Mouse (Mus musculus): Measurements from ENCODE around the gene Vangl1.

The Vangl1 gene

GRCm38 (mm10) chr3:102141451-102141850 lies 63.0 kb downstream of the Vangl1 start:
- DNase-seq: no peak

GRCm38 (mm10) chr3:102140606-102141005 lies 63.9 kb downstream of the Vangl1 start:
- DNase-seq: no peak

GRCm38 (mm10) chr3:102138899-102139298 lies 65.6 kb downstream of the Vangl1 start:
- DNase-seq: no peak

- DNase-seq: no peak
Observed at GRCm38 (mm10) chr3:102137158-102137557, 67.3 kb downstream of the Vangl1 start.

- DNase-seq: no peak
Observed at GRCm38 (mm10) chr3:102135389-102136113, 68.9 kb downstream of the Vangl1 start.

- DNase-seq: no peak
Observed at GRCm38 (mm10) chr3:102131627-102132324, 72.7 kb downstream of the Vangl1 start.

- DNase-seq: peak; percentile 11
Observed at GRCm38 (mm10) chr3:102130478-102130877, 74.0 kb downstream of the Vangl1 start.

GRCm38 (mm10) chr3:102128242-102128641 lies 76.3 kb downstream of the Vangl1 start:
- no peak for DNase-seq

GRCm38 (mm10) chr3:102127114-102127513 lies 77.4 kb downstream of the Vangl1 start:
- no peak for DNase-seq

GRCm38 (mm10) chr3:102125546-102125945 lies 78.9 kb downstream of the Vangl1 start:
- no peak for DNase-seq

GRCm38 (mm10) chr3:102123654-102124053 lies 80.8 kb downstream of the Vangl1 start:
- DNase-seq: no peak

- DNase-seq: no peak
Observed at GRCm38 (mm10) chr3:102122046-102122445, 82.4 kb downstream of the Vangl1 start.

GRCm38 (mm10) chr3:102120947-102121346 lies 83.5 kb downstream of the Vangl1 start:
- no peak for DNase-seq

- DNase-seq: no peak
Observed at GRCm38 (mm10) chr3:102111979-102112599, 92.4 kb downstream of the Vangl1 start.

GRCm38 (mm10) chr3:102108201-102108600 lies 96.3 kb downstream of the Vangl1 start:
- no peak for DNase-seq

GRCm38 (mm10) chr3:102103811-102104565 lies 100.5 kb downstream of the Vangl1 start:
- no peak for DNase-seq
